Mouse (Mus musculus): ENCODE data around the gene Hoxd11. TPM values are rescaled to one million over a fixed set of nuclear protein-coding genes. Genes with fewer than 3 reads are reported as not detected.

Gene Hoxd11
- total RNA-seq, 4 experiments from 2014 or later = not detected

GRCm38 (mm10) chr2:74727640-74728302 is 48.4 kb downstream of the Hoxd11 start:
- no peak for DNase-seq (ENCODE audit: low spot score in 2 of 2)

GRCm38 (mm10) chr2:74728303-74728680 is 48.9 kb downstream of the Hoxd11 start:
- DNase-seq (ENCODE audit: low spot score in 2 of 2) = no peak

GRCm38 (mm10) chr2:74730331-74730730 is 51.0 kb downstream of the Hoxd11 start:
- DNase-seq (ENCODE audit: low spot score in 2 of 2) = no peak

GRCm38 (mm10) chr2:74731055-74731454 is 51.7 kb downstream of the Hoxd11 start:
- no peak for DNase-seq (ENCODE audit: low spot score in 2 of 2)

- DNase-seq (ENCODE audit: low spot score in 2 of 2) = no peak
Measured at GRCm38 (mm10) chr2:74731799-74732512, 52.6 kb downstream of the Hoxd11 start.

GRCm38 (mm10) chr2:74732513-74733316 is 53.4 kb downstream of the Hoxd11 start:
- no peak for DNase-seq (ENCODE audit: low spot score in 2 of 2)

- DNase-seq (ENCODE audit: low spot score in 2 of 2) = no peak
Measured at GRCm38 (mm10) chr2:74733317-74733661, 53.9 kb downstream of the Hoxd11 start.

- DNase-seq (ENCODE audit: low spot score in 2 of 2) = no peak
Measured at GRCm38 (mm10) chr2:74733765-74734164, 54.4 kb downstream of the Hoxd11 start.

GRCm38 (mm10) chr2:74734451-74734850 is 55.1 kb downstream of the Hoxd11 start:
- DNase-seq (ENCODE audit: low spot score in 2 of 2) = no peak

GRCm38 (mm10) chr2:74734996-74735811 is 55.8 kb downstream of the Hoxd11 start:
- no peak for DNase-seq (ENCODE audit: low spot score in 2 of 2)

- no peak for DNase-seq (ENCODE audit: low spot score in 2 of 2)
Measured at GRCm38 (mm10) chr2:74735851-74736687, 56.7 kb downstream of the Hoxd11 start.

Small RNA genes lying within 50 kb of the gene (microRNA-seq; reads per million reads assigned to microRNA genes)
- gene Gm44463 (not detected), gene Mir10b (27,469 reads per million, percentile 95 among the genes with 10 or more reads in this experiment)

Other genes starting within 250 kb of the Hoxd11 start
- gene Lnpk, start 100.1 kb upstream of the Hoxd11 start, total RNA-seq (2022) = 10 to 100 TPM; 53.3 to 59.6 (median 56.5) TPM
- gene Evx2, start 20.0 kb upstream of the Hoxd11 start, total RNA-seq (2022) = not detected
- not detected for gene Hoxd13, start 11.2 kb upstream of the Hoxd11 start, total RNA-seq (2022)
- gene Hoxd12, start 4.5 kb upstream of the Hoxd11 start, total RNA-seq (2022) = not detected
- gene Hoxd10, start 12.4 kb downstream of the Hoxd11 start, total RNA-seq (2022) = 1 to 10 TPM; 6.1 to 8.5 (median 7.6) TPM
- gene Hoxd9, start 18.2 kb downstream of the Hoxd11 start, total RNA-seq (2022) = 10 to 100 TPM; 22.6 to 27.5 (median 23.7) TPM
- gene Hoxd8, start 25.1 kb downstream of the Hoxd11 start, total RNA-seq (2022) = 10 to 100 TPM; 46.8 to 53.5 (median 51.3) TPM
- under 1 TPM in 2 of 4 experiments, not detected in 2; 0.17 to 0.29 TPM for gene Hoxd3, start 32.4 kb downstream of the Hoxd11 start, total RNA-seq (2022)
- gene Hoxd4, start 32.4 kb downstream of the Hoxd11 start, total RNA-seq (2022) = 1 to 10 TPM; 1.1 to 1.9 (median 1.5) TPM
- gene Gm28230, start 47.2 kb downstream of the Hoxd11 start, total RNA-seq (2022) = under 1 TPM in 1 of 4 experiments, not detected in 3; 0.31 TPM
- gene Hoxd1, start 83.4 kb downstream of the Hoxd11 start, total RNA-seq (2022) = not detected
- 10 to 100 TPM; 25.7 to 33.2 (median 27.7) TPM for gene Mtx2, start 146.2 kb downstream of the Hoxd11 start, total RNA-seq (2022)